Mouse (Mus musculus): ENCODE measurements around the gene Batf3.
"Not testable (repeated sequence)": the region's sequence is repeated elsewhere in the genome, so short reads cannot be mapped to it uniquely, and the experiment has no call there.

The Batf3 gene

DNA sequence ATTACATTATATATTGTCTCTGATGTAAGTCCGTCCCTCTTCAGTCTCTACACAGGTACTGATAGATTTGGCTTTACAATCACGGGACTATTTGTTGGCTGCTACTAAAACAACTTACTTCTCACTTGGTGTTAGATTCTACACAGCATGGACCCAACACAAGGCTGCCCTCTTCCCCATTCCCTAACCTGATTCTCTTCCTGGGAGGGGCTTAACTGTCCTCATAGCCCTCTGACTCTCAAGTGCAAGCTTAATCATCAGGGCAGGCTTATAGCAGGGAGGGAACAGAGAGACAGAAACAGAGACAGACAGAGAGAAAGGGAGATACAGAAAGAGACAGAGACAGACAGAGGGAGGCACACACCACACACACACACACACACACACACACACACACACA, 34.0 kb downstream of the Batf3 start:
- DNase-seq (ENCODE audit: low read depth, low spot score), result no peak

DNA sequence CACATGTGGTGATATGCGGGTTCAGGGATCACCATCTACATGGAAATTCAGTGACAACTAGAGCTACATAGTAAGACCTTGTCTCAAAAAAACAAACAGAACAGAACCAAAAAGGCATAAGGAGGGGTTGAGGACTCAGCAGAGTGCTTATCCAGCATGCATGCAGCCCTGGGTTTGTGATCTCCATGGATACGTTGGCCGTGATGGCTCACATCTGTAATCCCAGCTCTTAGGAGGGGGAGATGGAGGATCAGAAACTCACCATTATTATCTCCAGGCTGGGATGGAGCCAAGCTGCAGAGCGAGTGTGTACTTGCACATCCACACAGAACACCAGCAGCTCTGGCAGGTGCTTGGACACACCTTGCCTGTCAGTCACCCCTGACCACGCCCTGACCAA, 34.6 kb downstream of the Batf3 start:
- no peak for DNase-seq (ENCODE audit: low read depth, low spot score)

DNA sequence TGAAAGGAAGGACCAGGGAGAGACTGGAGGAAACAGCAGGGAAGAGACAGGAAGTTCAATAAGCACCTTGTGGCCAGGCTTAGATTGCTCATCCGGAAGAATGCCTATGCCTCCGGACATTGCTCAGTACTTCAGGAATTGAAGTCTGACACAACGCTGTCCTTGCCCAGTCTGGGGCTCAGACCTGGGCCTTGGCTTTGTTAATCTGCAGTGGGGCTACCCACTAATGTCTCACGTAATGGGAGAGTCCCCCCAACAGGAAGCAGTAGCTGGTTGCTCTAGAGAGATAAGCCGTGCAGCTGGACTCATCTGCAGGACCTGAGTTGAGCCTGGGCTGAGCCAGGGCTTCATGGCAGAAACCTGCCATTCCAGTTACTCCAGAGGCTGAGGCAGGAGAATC, 35.3 kb downstream of the Batf3 start:
- no peak for DNase-seq (ENCODE audit: low read depth, low spot score)

DNA sequence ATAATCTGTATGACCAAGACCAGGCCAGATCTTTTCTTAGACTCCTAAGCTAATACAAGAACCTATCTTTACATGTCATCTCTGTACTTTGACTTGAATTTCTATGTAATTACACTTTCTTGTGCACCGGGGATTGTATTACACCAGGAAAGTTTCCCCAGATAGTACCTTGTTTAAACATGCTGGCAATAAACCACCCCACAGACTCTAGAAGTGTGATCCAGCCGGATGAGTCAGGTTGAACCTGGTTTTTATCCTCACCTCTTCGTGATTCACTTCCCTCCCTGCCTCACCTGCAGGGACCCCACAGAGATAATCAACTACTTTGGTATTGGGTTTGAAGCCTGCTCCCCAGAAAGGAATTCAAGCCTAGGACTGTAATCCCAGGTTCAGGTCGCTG, 37.8 kb downstream of the Batf3 start:
- no peak for DNase-seq (ENCODE audit: low read depth, low spot score)

DNA sequence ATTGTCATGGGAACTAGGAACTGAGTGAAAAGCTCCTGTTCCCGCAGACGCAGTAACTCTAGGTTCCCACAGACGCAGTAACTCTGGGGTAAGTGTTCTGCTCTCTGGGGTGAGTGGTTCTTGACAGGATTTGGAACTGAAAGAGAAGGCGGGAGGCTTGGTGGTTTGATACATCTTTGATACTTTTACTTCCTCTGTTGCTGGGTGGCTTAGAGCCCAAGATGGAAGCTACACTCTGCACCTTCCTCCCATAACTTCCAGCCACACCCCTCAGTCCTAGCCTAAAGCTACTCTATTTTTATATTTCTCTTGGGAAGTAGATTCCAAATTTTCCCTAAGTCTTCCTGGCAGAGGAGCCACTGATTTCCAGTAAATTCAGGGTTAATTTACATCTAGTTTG, 40.8 kb downstream of the Batf3 start:
- no peak for DNase-seq (ENCODE audit: low read depth, low spot score)

DNA sequence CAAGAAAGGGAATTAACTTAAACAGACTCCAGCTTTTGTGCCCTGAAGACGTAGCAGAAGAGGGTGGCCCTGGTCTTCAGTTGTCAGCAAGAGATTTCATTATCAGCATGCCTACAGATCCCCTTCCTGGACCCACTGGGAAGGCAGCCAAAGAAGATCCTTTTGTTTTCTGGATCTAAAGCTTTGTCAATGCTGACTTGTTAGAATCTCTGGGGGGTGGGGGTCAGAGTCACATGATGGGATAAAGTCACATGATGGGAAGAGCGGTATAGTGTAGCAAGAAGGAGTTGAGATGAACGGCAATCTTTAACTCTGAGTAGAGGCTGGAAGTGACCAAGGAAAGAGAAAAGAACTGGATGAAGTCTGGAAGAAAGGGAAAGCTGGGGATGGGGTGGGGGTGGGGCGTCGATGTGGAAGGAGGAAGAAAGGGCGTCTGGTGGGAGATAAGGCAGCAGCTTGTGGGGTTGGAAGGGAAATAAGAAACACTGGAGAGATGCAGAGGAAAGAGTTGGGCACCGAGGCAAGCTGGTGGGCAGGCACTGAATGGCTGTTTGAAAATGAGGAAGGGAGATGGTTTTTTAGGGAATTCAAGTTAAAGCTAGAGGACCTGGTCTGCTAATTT, 41.3 kb downstream of the Batf3 start:
- DNase-seq (ENCODE audit: low read depth, low spot score), result no peak

DNA sequence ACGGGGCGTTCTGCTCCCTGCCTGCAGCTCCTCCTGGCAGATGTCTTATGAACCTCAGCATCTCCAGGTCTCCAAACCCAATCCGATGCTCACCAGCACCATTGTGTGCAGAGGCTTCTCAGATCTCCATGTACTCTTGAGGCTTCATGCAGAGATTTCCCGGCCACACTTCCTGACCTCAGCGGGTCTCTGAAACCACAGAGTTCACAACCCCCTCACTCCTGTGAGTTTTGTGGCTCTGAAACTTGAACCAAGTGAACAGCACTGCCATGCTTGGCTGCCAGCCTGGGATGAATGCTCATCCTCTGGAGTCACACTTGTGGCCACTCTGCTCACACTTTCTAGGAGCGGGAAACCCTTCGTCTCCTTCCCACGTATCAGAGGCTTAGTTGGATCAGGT, 43.3 kb downstream of the Batf3 start:
- no peak for DNase-seq (ENCODE audit: low read depth, low spot score)

DNA sequence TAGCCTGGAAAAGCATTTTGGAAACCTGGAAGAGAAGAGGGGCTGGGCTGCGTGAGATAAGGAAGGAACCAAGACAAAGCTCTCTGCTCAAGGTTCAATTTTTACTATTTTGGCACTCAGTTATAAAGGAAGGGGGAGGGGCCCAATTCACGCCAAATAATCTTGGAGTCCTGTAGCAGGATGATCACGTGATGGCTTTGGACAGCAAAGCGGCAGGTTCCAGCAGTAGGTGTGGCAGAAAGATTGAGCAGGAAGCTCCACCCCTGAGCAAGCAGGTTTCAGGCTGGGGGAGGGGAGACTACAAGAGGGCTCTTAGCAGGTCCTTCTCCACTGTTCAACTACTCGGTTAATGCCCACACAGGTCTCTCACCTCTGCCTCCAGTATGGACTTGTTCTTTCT, 51.8 kb downstream of the Batf3 start:
- DNase-seq (ENCODE audit: low read depth, low spot score), result not testable (repeated sequence)

DNA sequence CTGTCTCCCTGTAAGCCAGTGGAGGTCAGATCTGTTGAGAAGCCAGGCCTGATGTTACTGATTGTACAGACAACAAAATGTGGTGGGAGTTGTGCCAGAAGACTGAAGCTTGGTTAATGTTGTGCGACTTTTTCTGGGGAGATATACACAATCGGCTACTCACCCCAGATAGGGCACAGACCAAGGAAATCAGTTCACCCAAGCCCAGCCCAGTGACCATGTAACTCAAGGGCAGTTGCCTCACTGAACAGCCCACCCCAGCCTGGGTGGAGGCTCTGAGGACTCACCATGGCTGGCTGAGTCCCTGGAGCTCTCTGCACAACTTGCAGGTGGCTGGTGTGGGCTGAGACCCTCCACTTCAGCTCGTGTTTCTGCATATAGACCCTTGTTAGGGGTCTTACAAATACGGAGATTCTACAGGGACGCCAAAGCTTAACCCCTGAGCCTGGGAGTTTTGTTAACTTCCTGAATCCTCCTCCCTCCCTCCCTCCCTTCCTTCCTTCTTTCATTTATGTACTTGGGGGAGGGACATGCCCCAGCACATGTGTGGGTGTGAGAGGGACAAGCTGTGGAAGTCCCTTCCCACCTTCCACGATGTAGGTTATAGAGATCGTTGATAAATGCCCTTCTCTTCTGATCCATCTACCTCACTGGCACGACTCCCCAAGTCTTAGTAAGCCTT, 53.4 kb downstream of the Batf3 start:
- no peak for DNase-seq (ENCODE audit: low read depth, low spot score)

DNA sequence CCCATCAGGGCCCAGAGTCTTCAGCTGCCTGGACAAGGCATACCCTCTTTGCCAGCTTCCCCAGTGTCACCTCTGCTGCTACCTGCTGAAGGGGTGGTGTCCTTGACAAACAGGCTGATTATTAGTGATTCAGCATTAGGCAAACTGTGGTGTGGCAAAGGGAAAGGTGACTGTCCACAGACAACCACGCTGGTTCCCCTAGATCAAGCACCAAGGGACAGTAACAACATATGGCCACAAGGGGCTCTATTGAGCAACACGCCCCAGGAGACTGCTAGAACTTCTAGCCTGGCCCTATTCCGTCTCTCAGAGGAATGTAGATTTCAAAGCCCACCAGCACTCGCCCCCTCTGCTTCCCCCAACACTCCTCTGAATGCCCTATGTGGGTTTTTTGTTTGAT, 55.4 kb downstream of the Batf3 start:
- peak; percentile 6 for DNase-seq (ENCODE audit: low read depth, low spot score)

DNA sequence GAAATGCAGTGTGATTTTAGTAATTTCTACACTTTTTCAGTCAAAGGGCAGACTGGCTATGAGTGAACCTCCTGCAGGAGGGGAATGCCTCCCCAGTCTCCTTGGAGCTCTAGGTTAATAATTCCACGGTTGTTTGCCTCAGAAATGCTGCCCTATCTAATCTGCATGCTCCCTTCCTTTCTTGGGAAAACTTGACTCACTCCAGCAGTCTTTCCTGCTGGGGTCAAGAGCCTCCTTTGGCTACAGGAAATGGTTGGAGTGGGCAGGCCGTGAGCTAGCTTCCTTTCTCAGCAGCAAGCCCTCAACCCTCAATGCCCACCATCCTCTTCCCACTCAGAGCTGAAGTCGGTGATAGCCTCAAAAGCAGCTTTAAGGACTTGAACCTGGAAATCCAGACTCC, 56.7 kb downstream of the Batf3 start:
- DNase-seq (ENCODE audit: low read depth, low spot score), result no peak

Data from c-Kit-negative CD71-positive TER-119-positive erythroid progenitor cells, embryonic 14.5 days (primary cell).